Mouse (Mus musculus) frontal cortex, postnatal 36 days (tissue): ENCODE measurements around the gene Sptb.

ENCODE experiments used
- DNase-seq, 2 experiments: peaks; one replicate each; pipeline ENCODE4 v3.0.0; 2022; ENCODE audit warnings: low spot score in 2 of 2

Gene Sptb

DNA sequence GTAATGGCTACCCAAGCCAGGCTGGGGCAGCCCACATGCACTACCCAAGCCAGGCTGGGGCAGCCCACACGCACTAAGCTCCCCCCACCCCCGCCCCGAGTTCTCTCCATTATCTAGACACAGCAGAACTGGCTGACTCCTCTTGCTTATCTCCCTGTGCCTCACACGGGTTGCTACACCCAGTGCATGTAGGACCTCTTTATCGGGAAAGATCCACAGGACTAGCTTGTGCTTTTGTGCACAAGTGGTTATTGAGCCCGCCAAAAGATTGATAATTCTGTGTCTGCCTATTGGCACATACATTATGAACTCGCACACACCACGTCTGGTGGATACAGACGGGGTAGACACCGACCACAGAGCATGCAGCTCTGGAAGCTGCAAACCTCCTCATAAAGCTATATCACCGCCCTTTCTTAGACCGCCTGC, 36.5 kb downstream of the Sptb start:
- DNase-seq: no peak

DNA sequence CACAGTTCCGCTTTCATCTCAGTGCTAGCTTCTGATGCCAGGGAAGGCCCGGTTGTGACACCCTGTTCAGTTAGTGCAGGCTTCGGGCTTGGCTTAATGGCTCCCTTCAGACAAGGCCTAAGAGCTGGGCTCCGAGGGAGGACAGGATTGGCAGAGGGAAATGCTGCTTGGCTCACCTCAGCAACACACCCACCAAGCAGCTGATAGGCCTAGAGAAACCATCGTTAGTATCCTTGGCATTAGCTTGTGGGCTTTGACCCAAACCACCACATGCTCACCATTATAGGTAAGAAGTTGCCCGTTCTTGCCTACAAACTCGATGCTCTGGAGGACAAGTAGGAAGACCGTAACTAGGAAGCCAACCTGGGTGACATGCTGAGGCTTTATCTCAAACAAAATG, 38.3 kb downstream of the Sptb start:
- DNase-seq: no peak

DNA sequence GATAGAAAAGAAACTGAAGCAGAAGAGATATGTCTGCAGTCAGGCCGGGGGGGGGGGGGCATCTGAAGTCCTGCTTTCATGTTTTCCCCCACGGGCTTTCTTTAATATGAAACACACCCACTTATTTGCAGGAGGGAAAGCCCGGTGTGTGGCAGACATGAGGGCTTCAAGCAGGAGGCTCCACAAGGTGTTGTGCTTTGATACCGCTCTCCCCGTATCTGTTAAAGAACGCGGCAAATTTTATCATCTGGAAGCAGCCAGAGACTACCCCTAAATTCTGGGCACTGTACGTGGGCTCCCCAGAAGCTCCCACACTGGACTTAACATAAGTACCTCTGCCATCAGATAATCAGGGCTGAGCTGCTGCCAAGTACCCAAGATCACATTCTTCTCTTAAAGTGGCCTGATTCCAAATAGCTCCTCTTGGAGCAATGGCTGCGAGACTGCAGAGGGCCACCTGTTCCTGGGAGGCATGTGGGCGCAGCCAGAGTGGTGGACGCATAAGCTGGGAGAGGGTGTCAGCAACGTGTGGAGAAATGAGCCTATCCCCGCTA, 39.7 kb downstream of the Sptb start:
- DNase-seq: peak in 1 of 2 experiments; percentile 38

DNA sequence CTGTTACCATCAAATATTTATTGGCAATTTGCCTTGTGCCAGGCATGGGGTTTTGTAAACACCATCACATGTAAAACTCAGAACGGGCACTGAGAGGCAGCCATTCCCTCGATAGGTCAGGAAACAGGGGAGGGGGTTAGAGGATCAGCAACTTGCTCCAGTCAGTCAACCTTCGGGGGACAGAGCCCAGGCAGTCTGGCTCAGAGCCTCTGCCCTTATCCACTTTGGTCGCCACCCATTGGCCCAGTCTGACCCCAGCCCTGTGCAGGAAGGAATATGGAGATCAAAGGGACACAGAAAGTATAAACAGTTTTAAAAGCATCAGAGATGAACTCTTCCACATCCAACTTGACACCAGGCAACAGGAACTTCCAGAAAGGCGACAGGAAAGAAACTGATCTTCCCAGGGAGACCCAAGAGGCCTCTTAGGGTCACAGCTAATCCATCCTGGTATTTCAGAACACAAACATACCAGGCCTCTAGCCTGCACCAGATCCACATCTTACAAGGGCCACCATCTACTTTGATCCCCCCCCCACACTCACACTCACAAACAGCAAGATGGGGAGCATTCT, 40.3 kb downstream of the Sptb start:
- no peak for DNase-seq

DNA sequence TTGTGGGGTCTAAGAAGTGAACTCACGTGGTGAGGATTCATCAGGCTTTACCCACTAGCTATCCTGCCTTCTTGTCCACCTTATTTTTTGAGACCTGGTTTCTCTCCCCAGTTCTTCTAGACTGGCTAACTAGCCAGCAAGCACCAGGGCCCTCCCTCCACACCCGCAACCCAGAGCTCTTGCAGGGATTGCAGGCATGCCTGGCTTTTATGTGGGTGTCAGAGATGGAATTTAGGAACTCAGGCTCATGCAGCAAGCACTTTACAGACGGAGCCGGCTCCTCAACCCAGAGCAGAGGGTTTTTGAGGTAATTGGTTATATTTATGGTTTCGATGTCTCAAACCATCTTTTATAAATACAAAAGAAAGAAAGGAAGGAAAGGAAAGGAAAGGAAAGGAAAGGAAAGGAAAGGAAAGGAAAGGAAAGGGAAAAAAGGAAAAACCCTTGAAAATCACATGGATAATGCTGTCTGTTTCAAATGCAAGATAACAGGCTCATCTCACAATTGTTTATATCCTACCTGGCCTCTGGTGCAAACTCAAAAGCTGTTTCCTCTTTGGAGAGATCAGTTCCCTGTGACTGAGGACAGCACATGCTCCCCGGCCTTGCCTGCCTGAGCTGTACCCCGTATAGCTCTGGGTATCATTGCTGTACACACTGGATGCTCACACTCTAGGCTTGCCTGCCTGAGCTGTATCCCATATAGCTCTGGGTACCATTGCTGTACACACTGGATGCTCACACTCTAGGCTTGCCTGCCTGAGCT, 41.5 kb downstream of the Sptb start:
- peak in 1 of 2 experiments; percentile 24 for DNase-seq

DNA sequence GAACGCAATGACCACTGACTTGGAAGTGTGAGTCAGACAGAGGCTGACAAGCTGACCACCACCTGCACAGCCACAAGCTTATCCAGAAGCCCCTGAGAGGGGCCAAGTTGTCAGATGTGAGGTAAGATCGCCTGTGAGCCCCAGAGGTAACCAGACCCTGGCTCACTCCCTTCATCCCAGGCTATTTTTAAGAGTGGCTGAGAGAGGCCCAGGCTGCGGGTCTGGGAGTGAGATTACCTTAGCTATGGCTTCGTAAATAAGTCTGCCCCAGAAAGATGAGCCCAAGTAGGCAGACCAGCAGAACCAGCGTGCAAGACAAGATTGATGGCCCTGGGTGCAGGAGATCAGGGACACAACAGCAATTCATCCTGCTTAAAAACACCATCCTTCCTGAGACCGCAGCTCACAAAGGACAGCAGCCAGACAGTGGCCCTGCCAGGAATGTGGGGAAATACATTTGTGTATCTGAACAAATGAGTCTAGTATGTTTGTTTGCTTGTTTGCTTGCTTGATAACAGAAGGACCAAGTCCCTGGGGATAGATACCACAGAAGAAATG, 58.5 kb downstream of the Sptb start:
- no peak for DNase-seq

DNA sequence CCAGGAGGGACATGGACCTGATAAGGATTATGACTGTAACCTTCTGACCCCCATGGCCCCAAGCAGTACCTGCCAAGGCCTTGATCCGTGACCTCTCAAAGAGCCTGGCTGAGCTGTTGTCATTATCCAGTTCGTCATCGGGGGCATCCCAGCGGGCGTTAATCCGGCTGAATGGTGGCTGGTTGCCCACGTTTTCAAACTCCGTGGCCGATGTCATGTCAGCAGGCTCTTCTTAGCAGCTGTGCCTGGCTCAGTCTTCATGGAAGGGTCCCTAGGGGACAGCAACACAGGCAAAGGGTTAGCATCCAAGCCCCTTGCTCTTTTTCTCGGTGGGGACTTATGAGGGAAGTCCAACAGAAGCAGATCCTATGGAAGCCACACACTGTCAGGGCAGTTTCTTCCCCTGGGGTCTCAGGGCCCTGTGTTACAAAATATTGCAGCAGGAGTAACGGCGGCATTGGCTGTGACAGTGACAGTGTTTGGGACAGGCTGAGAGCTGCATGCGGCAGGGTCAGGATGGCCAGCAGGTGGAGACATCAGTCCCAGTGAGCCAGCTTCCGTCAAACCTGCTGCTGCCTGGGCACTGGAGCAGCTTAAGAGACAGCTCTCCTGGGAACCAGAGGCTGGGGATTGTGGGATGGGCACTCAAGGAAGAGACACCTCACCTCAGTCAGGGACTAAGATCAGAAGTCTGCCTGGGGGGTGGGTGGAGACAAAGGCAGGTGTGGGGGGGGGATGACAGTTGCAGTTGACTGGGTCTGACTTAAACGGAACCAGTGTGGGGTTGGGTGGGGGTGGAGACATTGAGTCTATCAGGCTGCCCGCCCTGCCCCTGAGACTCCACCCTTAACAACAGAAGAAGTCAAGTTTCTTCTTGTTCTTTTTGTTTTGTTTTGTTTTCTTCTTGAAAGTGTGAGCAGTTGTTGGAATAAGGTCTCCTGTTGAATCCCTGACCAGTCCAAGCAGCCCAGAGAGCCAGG, 60.3 kb downstream of the Sptb start:
- DNase-seq: peak; percentile 38 to 71

DNA sequence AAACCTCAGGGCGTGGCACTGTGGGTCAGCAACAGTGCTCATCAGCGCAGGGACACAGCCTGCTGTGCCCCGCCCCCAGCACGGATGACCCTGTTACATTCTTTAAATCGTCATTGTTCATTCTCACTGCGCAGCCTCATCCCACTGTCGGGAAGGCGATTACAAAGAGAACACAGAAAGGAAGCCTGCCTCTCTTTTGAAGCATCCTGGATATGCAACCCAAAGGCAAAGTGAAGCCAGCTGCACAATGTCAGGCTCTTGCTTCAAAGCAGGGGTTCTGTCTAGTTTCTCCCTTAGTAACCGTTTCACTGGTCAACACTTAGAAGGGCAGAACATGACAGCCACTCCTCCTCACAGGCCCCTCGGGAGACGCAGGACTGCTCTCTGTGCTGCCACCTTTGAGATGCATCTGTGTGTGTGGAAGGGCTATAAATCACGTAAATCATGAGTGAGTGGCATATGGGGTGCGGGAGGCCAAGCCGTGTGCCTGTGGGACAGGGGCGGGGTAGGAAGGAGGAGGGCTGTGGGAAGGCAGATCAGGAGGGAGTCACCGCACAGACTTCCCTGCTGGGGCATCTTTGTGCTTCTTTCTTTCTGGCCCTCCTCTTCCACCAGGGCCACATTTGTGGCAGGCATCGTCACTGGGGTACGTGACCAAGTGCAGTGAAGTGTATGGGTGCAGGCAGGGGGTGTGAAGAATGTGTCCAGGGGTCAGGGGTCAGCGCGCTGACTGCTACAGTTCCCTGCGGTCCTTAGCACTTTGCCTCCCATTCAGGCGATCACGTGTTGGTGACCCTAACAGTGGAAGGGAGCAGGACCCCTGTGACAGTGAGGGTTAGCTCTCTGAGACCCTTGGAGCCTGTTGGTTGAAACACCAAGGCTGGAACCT, 64.9 kb downstream of the Sptb start:
- no peak for DNase-seq

DNA sequence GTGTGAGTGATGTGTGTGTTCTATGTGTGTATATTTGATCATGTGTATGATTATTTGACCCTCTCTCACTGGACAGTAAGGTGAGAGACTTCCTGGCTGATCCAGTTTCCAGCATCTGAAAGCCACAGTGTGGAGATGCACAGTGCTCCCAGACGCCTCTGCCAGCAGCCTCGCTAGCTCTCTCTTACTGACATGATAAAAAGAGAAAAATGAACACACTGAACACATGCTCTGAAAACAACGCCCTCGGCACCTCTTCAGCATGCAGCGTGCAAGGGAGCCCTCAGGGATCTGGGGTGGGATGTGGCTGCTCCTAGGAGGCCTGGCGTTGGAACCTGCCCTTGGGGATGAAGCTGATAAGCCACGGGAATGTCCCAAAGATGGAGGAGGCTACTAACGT, 66.7 kb downstream of the Sptb start:
- DNase-seq: no peak

DNA sequence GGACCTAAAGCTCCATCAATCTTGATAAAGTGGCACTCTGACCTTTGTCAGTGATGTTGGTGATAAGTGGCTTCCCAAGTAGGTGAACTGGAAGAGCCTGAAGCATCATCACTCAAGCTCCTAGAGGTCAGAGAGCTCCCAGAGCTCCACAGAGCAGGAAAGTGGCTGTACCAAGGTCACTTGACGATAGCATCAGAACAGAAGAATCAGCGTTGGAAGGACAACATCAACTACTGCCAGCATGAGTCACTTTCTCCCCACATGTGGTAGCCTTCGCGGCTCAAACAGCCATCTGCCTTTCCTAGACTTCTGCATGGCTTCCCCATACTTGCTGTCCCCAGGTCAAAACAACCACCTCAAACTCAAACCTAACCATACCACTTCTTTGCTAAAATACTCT, 67.7 kb downstream of the Sptb start:
- DNase-seq: no peak

DNA sequence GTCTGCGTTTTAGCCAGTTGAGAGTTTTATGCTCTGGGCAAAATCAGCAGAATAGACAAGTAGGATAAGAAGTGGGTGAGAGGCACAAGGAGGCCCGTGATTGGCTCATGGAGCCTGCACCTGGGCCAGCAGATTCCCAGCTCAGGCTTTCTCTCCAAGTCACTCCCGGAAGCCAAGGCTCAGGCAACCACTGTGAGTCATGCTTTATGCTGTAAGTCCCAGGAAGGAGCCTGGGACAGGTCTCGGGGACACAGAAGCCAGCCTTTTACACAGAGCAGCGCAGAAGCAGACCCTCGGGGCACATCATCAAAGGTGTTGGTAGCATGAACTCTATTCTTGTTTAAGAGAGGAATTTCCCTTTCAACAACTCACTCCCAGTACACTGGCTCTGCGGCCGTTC, 69.7 kb downstream of the Sptb start:
- no peak for DNase-seq

DNA sequence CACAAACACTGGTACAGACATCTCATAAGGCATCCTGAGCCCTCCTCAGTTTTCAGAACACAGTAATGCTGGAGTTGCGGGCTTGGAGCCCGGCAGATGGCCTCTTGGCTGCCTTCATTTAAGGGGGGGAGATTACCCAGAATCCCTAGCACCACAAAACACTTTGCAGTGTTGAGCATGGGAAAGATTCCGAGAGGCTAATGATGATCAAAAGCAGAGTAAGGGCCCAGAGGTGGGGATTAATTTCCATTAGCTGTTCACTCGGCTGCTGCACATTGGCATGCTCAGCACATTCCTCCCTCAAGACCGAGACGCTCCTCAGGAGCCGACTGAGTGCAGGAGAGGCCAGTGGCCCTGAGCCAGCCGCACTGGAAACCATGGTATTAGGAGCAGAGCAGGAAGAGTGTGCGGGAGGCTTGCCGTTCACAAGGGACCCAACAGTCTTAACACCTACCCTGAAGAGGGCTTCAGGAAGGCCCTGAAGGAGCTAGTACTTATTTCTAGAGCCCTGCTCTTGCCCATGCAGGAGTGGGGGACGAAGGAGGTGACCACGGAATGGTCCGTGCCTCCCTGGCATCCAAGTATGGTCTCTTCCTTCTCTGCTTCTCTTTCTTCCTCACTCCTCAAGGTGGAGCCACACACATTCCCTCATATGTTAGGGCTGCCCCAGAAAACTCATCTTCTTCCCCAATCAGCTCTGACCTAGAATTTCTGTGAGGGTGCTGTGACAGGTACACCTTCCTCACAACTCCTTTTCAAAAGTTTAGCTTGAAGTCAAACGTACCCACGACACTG, 75.3 kb downstream of the Sptb start:
- no peak for DNase-seq

DNA sequence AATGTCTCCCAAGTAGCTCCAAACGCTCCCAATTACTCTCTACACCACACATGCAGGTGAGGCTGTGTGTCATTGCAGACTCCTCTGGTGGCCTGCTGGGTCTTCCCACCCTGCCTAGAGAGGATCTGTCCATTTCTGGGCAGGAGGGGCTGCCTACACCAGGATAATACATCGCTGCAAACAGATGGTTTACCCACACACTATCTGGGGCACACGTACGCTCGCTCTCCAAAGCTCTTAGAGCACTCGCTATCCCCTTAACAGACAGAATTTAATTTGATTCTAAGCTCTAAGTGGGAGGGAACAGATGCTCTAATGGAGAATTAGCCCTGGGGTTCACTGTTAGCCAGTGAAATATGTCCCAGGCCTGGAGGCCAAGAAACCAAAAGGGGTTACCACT, 87.0 kb downstream of the Sptb start:
- DNase-seq: peak in 1 of 2 experiments; percentile 42

DNA sequence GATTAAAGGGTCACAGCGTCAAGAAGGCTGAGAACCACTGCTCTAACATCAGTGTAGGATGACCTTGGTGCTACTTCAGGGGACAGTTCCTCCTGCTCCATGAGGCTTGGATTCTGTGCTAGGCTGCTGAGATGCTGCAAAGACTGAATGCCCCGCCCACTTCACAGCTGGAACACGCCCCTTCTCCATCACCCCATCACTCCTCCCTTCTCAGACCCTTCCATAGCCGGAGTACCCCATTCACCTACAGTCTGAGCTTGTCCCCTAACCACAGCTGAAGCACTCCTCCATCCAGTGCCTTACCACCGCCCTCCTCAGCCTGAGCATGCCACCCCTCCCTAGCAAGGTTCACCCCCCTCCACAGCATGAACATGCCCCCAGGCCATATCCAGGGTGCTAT, 90.5 kb downstream of the Sptb start:
- no peak for DNase-seq

DNA sequence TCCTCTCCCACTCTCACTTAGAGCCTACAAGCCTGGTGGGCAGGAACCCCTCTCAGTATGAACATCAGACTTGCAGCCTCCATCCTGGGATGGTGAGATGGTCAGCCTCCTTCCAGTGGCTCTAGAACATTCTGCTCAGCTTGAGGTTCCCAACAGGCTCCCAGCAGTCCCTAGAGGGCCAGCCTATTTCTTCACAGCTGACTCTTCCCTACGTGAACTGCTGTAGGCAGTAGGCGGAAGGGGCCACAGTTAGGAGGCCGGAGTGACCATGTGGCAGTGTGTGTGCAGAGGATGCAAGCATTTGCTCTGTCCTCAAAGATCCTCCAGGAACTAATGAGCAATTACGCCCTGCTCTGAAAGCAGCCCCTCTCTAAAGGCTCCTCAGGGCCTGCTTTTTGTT, 92.2 kb downstream of the Sptb start:
- DNase-seq: no peak

DNA sequence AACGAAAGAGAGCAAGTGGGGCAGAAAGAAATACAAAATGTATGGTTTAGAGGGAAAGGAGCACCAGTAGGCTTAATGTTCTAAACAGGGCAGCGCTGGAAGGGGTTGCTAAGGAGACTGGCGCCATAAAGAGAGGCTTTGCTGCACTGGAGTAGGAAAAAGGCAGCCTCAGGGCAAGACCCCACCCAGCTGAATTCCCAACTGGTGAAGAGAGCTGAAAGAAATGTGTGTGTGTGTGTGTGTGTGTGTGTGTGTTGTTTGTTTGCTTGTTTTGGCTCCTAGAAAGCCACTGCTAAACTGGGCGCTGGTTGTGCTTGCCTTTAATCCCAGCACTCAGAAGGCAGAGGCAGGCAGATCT, 94.8 kb downstream of the Sptb start:
- DNase-seq: no peak

DNA sequence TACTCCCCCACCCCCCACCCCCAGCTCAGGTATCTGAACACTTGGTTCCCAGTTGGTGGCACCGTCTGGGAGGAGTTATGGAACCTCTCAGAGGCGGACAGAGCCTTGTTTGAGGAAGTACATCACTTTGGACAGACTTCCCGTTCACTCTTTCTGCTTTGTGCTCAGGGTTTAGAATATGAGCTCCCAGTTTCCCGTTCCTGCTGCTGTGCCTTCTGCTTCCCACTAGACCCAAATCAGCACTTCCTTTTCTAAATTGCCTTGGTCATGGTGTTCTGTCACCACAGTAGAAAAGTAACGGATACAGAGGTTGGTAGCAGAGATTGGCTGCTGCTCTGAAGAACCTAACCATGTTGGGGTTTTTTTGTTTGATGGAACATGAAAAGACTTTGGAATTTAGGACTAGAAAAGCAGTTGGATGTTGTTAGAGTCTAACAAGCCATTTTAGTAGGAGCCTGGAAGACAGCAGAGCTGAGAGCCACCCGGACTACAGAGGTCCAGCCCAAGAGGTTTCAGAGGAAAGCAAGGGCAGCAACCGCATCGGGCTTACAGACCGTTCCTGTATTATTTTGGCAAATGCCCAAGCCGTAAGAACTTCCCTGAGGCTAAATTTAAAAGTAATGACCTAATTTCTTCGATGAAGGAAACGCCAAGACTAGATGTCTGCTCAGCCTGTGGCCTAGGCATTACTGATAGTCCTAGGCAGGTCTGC, 95.3 kb downstream of the Sptb start:
- no peak for DNase-seq

DNA sequence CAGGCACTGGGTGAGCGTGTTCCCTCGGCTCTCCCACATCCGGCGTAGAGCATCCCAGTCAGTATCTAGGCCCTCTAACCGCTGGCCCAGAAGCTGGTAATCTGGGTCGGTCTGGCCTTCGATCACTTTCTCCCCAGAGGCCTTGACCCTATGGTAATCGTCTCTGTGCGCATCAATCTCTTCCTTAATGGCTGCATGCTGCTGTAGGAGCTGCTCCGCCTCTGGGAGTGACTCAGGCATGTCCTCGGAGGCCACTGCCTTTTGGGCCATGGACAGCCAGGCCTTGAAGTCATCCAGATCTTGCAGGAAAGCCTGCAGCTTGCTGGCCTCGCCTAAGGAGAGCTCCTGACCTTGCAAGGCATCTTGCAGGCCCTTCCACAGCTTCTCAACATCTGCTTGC, 97.7 kb downstream of the Sptb start:
- no peak for DNase-seq

DNA sequence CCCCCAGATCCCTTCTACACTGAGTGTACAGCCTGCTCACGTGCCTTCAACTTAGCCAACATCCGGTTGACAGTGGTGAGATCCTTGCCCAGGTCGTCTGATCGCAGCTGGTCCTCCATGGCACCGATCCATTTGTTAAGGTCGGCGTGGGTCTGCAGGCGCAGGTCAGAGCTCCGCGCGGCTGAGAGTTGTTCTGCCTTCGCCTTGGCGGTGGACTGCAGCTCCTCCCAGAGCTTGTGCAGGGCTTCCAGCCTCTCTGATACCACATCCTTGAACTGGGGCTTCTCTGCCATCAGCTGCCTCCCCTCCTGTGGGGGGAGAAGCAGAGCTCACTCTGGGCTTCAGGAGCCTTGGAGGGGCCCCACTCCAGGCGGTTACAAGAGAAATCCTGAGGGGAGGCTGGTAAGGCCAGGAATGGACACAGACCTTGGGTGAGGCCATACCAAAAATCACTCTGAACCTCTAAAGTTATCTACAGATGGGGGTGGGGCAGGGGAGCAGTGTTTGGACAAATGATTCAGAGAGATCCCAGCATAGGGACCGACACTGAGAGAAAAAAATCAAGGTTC, 101.3 kb downstream of the Sptb start:
- DNase-seq: no peak
